Mouse (Mus musculus): Measurements from ENCODE around the gene Pdk1.

Gene Pdk1

GRCm38 (mm10) chr2:71866565-71866964 is 6.5 kb upstream of the Pdk1 start:
- ChIA-PET CTCF (interaction anchor here in 2 of 4 experiments (0.6 to 3.4 kb wide), 6 partner anchors 13 to 90 kb away, joined by 3 to 12 read pairs (median 3); no protein-coding TSS in a partner anchor), POLR2A (interaction anchor here in 3 of 4 experiments (0.6 to 3.0 kb wide), 29 partner anchors 8 to 211 kb away, joined by 3 to 12 read pairs (median 3); partner anchors contain the start of gene Itga6 (in 2 of the 3))

DNA sequence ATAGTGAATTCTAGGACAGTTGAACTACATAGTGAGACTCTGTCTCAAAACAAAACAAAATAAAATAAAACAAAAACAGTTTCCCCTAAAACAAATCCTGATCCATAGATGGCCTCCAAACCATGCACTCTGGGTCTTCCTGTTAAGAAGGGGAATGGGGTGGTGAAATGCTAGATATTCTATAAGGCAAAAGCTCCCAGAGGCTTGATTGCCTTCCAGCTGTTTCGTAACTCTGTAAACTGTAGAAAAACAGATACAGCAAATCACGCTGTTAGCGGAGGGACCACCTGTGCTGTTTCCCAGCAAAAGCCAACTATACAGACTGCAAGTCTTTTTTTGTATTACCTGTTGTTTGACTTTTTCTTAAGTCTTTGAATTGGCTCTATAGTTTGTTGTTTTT is 6.0 kb upstream of the Pdk1 start:
- POLR2A ChIA-PET = interaction anchor here in 3 of 4 experiments (0.7 to 3.0 kb wide), 32 partner anchors 8 to 516 kb away, joined by 3 to 12 read pairs (median 3); partner anchors contain the start of genes Itga6 (in 2 of the 3), Hat1 (in 1 of the 3) and Metap1d (in 1 of the 3)

GRCm38 (mm10) chr2:71867480-71867879 is 5.5 kb upstream of the Pdk1 start:
- CTCF ChIA-PET = interaction anchor here in 2 of 4 experiments (0.7 to 3.4 kb wide), 2 partner anchors 9 to 29 kb away, joined by 3 to 12 read pairs; no protein-coding TSS in a partner anchor
- POLR2A ChIA-PET = interaction anchor here in 3 of 4 experiments (0.8 to 3.0 kb wide), 19 partner anchors 9 to 516 kb away, joined by 3 to 12 read pairs (median 3); partner anchors contain the start of genes Itga6 (in 2 of the 3), Hat1 (in 1 of the 3) and Metap1d (in 1 of the 3)

More for the DNA sequence above, 6.0 kb upstream of the Pdk1 start:
- CTCF ChIA-PET = interaction anchor here in 3 of 4 experiments (0.7 to 3.4 kb wide), 4 partner anchors 9 to 29 kb away, joined by 3 to 12 read pairs (median 4); no protein-coding TSS in a partner anchor

- ChIA-PET CTCF (interaction anchor here in 1 of 4 experiments (0.6 kb wide), 1 partner anchor 264 kb away, joined by 3 read pairs; no protein-coding TSS in a partner anchor), POLR2A (interaction anchor here in 3 of 4 experiments (0.5 to 2.4 kb wide), 15 partner anchors 9 to 517 kb away, joined by 3 to 11 read pairs (median 3); partner anchors contain the start of genes Itga6 (in 1 of the 3) and Metap1d (in 1 of the 3))
Observed at GRCm38 (mm10) chr2:71868256-71868655, 4.8 kb upstream of the Pdk1 start.

- ChIA-PET CTCF (interaction anchor here in 1 of 4 experiments (0.6 kb wide), 1 partner anchor 26 kb away, joined by 7 read pairs; no protein-coding TSS in a partner anchor), POLR2A (interaction anchor here in 3 of 4 experiments (0.6 to 2.8 kb wide), 20 partner anchors 11 to 628 kb away, joined by 3 to 20 read pairs (median 4); no protein-coding TSS in a partner anchor)
Observed at GRCm38 (mm10) chr2:71872141-71872540, 883 bp upstream of the Pdk1 start.

GRCm38 (mm10) chr2:71873474-71874322 is 674 bp downstream of the Pdk1 start:
- POLR2A ChIA-PET = interaction anchor here in 3 of 4 experiments (0.7 to 2.8 kb wide), 53 partner anchors 8 to 1513 kb away, joined by 3 to 20 read pairs (median 4); partner anchors contain the start of genes Dlx1 (in 1 of the 3), Gpr155 (in 1 of the 3), Hat1 (in 1 of the 3) and Itga6 (in 1 of the 3)

GRCm38 (mm10) chr2:71874422-71874821 is 1.4 kb downstream of the Pdk1 start:
- ChIA-PET CTCF (interaction anchor here in 1 of 4 experiments (0.6 kb wide), 1 partner anchor 234 kb away, joined by 3 read pairs; no protein-coding TSS in a partner anchor), POLR2A (interaction anchor here (0.6 to 2.1 kb wide), 7 partner anchors 9 to 789 kb away, joined by 3 to 9 read pairs (median 4); no protein-coding TSS in a partner anchor)

More at GRCm38 (mm10) chr2:71873474-71874322, 674 bp downstream of the Pdk1 start:
- CTCF ChIA-PET = interaction anchor here in 2 of 4 experiments (0.6 to 1.2 kb wide), 5 partner anchors 22 to 244 kb away, joined by 3 to 4 read pairs (median 3); no protein-coding TSS in a partner anchor

- POLR2A ChIA-PET = interaction anchor here (0.6 to 2.1 kb wide), 7 partner anchors 9 to 790 kb away, joined by 3 to 9 read pairs (median 4); no protein-coding TSS in a partner anchor
- CTCF ChIA-PET = interaction anchor here in 1 of 4 experiments (0.6 kb wide), 1 partner anchor 234 kb away, joined by 3 read pairs; no protein-coding TSS in a partner anchor
Observed at GRCm38 (mm10) chr2:71874836-71875235, 1.8 kb downstream of the Pdk1 start.

- ChIA-PET POLR2A (interaction anchor here in 3 of 4 experiments (0.5 to 2.7 kb wide), 10 partner anchors 8 to 411 kb away, joined by 3 to 7 read pairs (median 3); no protein-coding TSS in a partner anchor), CTCF (interaction anchor here (0.5 to 2.0 kb wide), 9 partner anchors 12 to 1980 kb away, joined by 3 to 6 read pairs (median 4); no protein-coding TSS in a partner anchor)
Observed at GRCm38 (mm10) chr2:71877865-71878264, 4.8 kb downstream of the Pdk1 start.

DNA sequence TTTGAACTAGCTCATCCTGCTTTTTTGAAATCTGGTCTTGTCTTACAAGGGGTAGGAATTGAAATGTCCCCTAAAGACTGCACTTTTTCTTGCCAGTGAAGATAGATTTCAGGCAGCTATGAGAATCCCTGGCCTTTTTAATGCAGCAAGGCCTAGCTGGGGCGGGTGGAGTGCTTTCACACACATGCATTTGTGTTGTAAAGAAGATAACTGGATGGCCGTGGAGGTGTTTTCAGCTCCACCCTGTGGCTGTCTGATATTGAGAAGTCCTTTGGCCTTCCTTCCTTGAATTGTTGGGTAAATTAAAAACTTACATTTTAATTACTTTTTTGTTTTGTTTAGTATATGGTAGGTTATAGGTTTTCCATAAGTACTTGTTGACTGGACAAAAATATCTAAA is 5.4 kb downstream of the Pdk1 start:
- CTCF ChIA-PET = interaction anchor here in 3 of 4 experiments (0.5 to 2.0 kb wide), 6 partner anchors 11 to 357 kb away, joined by 3 to 6 read pairs (median 4); no protein-coding TSS in a partner anchor
- POLR2A ChIA-PET = interaction anchor here in 3 of 4 experiments (0.5 to 2.7 kb wide), 9 partner anchors 10 to 412 kb away, joined by 3 to 12 read pairs (median 4); no protein-coding TSS in a partner anchor

- ChIA-PET CTCF (interaction anchor here in 2 of 4 experiments (0.6 to 2.0 kb wide), 4 partner anchors 11 to 41 kb away, joined by 3 to 5 read pairs (median 4); no protein-coding TSS in a partner anchor), POLR2A (interaction anchor here in 3 of 4 experiments (0.6 to 2.7 kb wide), 8 partner anchors 10 to 223 kb away, joined by 3 to 12 read pairs (median 4); no protein-coding TSS in a partner anchor)
Observed at GRCm38 (mm10) chr2:71878943-71879342, 5.9 kb downstream of the Pdk1 start.

DNA sequence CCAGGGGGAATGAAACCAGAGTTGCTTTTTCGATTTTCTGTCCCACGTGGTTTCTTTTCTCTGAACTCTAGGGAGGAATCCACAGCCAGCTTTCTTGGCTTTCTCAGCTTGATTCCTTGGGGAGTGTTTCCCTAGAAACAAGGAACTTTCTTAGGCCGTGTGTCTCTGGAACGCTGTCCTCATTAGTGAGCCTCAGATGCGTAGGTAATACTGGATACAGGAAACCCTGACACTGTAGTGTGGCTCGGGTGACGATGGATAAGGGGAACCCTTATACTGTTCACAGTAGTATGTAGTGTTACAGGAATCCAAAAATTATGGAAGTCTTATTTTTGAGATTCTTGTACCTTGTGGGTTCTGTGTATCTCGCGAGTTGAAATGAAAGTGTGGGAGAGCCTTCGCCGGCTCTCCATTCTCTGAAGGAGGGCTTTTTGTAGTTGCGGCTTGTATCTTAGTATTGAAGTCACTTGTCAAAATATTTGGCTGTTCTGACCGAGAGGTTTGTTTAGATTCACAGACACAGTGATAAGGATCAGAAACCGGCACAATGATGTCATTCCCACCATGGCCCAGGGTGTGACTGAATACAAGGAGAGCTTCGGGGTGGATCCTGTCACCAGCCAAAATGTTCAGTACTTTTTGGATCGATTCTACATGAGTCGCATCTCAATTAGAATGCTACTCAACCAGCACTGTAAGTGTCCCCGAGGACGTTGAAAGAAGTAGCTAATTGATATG is 10.1 kb downstream of the Pdk1 start:
- POLR2A ChIA-PET = interaction anchor here in 3 of 4 experiments (1.1 to 2.9 kb wide), 5 partner anchors 10 to 19 kb away, joined by 3 to 12 read pairs (median 4); partner anchors contain the start of gene Pdk1 (in 2 of the 3)
- CTCF ChIA-PET = interaction anchor here in 1 of 4 experiments (1.0 kb wide), 1 partner anchor 15 kb away, joined by 3 read pairs; no protein-coding TSS in a partner anchor

DNA sequence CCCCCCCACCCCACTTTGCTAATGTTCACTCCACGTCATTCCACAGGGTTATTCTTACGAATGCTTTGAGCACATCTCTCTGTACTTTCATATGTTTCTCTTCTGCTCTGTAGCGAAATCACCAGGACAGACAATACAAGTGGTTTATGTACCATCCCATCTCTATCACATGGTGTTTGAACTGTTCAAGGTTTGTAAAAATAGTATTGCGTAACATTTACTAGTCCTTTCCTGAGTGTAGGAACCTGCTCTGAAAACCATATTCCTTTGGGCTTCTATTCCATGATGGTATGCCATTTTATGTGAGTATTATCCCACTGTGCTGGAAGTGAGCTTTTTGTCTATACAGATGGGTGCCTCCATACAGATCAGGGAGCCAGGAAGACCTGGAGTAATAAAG is 14.2 kb downstream of the Pdk1 start:
- CTCF ChIA-PET = no interaction called here
- POLR2A ChIA-PET = no interaction called here

- ChIA-PET CTCF (interaction anchor here in 3 of 4 experiments (0.6 to 1.4 kb wide), 4 partner anchors 9 to 36 kb away, joined by 3 to 5 read pairs (median 3); no protein-coding TSS in a partner anchor), POLR2A (interaction anchor here in 1 of 4 experiments (1.3 to 1.5 kb wide), 2 partner anchors 10 to 15 kb away, joined by 3 read pairs; partner anchors contain the start of gene Pdk1)
Observed at GRCm38 (mm10) chr2:71888437-71888836, 15.4 kb downstream of the Pdk1 start.

- POLR2A ChIA-PET = interaction anchor here in 2 of 4 experiments (0.9 to 1.3 kb wide), 3 partner anchors 13 to 16 kb away, joined by 4 to 5 read pairs (median 4); no protein-coding TSS in a partner anchor
- CTCF ChIA-PET = interaction anchor here in 2 of 4 experiments (0.6 to 0.7 kb wide), 3 partner anchors 14 to 493 kb away, joined by 4 to 17 read pairs (median 10); no protein-coding TSS in a partner anchor
Observed at GRCm38 (mm10) chr2:71891536-71891935, 18.5 kb downstream of the Pdk1 start.

DNA sequence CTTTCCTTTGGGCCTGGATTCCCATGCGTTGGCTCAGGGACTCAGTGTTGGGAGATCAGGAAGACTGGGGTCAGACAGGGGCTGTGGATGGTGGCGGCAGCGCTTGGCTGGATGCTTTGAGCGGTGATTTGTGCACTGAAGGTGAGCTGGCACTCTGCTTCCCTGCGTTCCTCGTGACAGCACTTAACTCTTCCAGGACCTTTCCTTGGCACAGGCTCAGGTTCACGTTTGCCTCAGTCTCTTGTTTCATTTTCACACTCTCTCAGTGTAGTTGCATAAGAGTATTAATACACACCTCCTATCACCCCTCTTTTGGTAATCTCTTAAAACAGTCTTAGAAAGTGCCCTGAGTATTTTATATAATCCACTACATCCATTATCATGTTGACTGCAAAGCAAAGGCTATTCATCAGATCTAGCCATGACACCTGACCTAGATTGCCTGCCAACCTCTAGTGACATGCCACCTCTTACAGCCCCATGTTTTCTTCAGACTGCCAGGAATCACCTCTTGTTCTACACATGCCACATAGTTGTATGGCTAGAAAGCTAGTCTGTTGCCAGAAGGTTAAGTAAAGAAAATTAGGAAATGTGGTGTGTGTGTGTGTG is 19.8 kb downstream of the Pdk1 start:
- POLR2A ChIA-PET = interaction anchor here in 1 of 4 experiments (0.9 to 1.2 kb wide), 2 partner anchors 15 to 26 kb away, joined by 3 to 5 read pairs; no protein-coding TSS in a partner anchor
- CTCF ChIA-PET = no interaction called here
